Mouse (Mus musculus): ENCODE measurements around the gene Gm17662.

Gene Gm17662

DNA sequence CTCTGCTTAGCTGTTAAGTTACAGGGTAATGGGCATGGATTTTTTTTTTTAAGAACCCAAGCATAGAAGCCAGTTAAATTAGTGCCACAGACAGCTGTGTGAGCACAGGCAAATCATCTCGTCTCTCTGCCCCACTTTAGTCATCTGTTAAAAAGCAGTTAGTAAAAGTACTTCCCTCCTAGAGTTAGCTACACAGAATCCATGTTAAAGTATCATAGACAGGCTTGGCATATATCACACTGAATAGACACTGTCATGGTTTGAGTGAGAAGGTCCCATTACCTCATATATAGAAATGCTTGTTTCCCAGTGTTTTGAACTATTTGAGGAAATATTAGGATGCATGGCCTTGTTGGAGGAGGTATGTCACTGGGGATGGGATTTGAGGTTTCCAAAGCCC, at the start of gene Gm17662:
TSS of gene Gm17662 (plus strand) at position 301 of the 400 bp plus-strand sequence.
- DNase-seq (ENCODE audit: low read depth, low spot score), result no peak

DNA sequence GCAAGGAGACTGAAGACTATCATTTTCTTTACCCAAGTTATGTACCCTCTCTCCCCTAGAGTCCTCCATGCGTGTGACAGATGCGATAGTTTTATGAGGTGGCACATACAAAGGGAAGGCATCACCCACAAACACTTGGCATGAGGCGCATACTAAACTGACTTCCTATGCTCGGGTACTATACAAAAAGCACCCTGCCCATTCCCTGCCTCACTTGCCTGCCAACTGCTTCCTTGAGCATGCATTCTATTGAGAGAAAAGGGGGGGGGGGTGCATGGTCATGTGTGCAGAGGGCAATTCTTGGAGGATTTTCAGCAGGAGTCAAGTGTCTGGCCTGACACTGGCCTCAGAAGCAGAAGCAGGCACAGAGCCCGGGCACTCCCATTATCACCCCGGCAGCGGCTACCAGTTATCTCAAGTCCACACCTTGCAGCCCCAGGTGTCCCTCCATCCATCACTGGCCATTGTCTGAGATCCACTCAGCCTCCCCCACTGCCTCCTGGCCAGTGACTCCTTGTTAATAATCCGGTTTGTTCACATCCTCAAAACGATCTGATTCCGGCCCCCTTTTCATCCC, 46.3 kb upstream of the Gm17662 start:
- DNase-seq (ENCODE audit: low read depth, low spot score), result no peak

DNA sequence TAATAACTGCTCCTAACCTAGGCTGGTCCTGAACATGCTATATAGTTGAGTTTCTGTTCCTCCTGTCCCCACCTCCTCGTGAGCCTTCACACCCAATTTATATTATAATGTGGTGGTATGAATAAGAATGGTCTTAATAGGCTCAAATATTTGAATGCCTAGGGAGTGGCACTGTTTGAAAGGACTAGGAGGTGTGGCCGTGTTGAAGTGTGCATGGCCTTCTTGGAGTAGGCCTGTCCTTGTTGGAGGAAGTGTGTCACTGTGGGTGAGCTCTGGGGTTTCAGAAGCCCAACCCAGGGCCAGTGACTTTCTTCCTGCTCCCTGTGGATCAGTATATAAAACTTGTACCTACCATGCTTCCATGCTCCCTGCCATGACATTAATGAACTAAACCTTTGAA, 43.5 kb upstream of the Gm17662 start:
- DNase-seq (ENCODE audit: low read depth, low spot score), result no peak

DNA sequence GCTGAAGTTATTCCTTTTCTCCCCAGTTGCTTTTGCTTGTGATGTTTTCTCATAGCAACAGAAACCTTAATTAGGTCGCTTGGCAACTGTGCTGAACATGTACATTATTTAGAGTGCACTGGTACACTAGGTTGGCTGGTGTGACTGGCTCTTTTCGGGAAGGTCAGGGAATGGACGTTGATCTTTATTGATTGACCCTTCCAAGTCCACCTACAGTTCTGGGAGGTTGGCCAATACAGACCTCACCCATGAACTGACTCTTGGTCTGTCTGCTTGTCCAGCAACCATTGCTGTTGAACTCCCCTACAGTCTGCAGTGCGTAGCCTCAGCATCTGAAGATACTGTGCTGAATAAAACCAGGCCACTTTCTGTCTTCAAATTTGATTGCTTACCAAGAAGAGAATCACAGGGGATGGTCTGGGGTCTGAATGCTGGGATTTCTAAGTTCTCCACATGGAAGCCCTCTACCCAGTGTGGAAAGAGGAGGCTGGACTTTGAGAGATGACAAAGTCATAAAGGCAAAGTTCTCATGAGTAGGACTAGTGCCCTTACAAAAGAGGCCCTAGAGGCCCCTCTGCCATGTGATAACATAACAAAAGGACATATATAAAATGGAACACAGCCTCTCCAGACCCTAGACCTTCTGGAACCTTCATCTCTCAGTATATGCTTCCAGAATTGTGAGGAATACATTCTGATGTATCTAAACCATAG, 40.5 kb upstream of the Gm17662 start:
- DNase-seq (ENCODE audit: low read depth, low spot score), result no peak

DNA sequence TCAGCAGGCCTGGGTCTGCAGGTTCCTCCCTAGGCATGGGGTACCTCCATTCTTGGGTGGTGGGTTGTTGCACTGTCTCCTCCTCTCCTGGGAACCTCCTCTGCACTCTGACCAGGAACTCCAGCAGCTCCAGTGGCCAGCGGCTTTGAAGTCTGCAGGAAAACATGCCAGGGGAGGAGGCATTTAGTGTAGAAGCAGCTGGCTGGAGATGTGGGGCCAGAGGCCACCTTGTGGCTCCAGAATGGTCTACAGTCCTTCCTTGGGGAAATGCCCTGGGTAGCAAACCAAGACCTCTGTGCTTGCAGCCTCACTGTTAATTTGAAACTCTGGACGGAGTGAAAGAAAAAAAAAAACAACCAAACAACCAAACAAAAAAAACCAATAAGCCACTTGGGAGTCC, 39.6 kb upstream of the Gm17662 start:
- no peak for DNase-seq (ENCODE audit: low read depth, low spot score)

DNA sequence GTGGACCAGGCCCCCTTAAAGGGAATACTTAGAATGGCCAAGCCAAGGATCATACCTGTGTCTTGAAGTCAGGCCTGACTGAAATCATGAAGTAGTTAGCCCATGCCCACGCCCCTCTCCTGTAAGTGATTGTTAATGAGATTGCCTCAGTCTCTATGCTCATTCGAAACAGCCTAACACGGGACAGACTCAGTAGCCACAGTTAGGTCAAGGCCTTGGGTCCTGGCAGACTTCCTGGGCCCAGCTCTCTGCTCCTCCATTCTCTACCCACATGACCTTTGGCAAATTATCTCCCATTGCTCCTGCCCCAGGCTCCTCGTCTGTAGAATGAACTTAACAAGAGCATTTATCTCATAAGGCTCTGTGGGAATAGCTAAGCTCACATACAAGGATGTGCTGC, 38.1 kb upstream of the Gm17662 start:
- no peak for DNase-seq (ENCODE audit: low read depth, low spot score)

DNA sequence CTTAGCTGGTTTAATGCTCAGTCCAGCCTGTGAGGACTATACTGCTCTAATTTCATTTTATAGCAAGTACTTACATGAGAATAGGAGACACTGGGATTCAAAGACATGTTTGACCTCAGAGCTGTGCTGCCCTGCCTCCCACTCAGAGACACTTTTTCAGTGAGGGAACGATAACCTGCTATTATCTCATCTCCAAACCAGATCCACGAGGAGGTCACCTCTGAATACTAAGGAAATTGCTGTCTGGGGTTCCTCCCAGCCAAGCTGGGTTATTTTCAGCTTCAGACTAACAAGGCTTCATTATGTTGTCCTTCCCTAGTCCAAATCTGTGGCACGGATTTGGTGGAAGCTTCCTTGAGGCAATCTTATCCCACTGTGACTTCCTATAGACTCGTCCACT, 37.2 kb upstream of the Gm17662 start:
- no peak for DNase-seq (ENCODE audit: low read depth, low spot score)

DNA sequence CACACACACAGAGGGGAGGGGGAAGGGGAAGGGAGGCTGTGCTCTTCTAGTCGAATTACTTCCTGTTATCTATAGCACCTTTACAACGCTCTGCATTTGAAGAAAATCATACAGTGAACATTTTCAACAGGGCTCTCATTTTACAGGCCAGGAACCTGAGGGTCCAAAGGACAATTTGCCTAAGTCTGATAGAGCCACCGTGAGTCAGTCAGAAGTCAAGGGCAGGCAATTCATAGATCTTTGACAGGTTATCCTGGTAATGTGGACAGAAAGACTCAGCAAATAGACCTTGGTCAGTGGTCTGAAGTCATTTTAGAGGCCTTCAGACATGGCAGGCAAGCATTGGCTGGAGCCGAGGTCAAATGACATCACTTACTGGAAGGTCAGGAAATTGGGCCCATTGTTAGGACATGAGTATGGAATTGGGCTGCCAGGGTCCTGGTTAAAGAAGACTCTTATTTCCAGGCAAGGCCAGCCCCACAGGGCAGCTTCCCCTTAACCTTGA, 33.5 kb upstream of the Gm17662 start:
- DNase-seq (ENCODE audit: low read depth, low spot score), result no peak

DNA sequence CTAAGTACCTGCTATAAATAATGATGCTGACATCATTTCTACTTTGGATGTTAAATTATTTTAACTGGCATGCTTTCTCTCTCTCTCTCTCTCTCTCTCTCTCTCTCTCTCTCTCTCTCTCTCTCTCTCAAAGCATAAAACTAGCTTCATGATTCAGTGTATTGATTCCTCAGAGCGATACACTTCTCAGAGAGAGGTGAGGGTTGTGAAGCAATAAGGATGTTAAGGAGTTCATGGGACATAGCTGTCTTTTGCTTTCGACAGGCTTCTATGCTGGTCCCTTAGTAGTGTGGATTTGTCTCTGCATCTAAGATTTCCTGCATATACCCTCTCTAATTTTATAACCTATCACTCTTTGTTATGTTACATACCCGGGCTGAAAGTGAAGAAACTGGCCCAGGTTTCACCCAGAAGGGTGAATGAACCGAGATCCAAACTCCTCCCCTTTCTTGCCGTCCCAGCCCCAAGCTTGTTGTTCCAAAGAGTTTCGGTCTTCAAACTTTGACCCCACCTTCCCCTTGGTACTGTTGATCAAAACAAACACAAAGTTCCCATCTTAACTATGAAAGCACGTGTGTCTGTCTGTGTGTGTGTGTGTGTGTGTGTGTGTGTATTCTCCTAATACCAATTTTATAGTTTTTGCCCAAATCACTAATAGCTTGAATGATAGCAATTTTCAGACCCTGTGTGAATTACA, 32.6 kb upstream of the Gm17662 start:
- DNase-seq (ENCODE audit: low read depth, low spot score), result no peak

DNA sequence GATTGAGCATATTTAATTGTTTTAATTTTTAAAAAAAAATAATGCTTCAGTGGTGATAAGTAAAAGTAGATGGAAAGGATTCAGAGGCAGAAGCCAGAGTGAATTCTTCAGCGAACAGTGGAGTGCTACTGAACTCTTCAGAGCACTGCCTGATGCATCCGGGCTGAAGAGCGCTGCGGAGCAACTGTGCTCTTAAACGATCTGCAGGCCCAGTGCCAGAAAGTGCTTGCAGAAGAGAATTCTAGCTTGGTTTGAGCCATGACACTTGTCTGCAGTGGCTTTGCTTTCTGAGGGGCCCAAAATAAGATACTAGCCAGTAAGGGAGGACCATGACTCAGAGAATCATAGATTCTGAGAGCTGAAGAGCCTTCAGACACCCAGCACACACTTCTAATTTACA, 28.2 kb upstream of the Gm17662 start:
- DNase-seq (ENCODE audit: low read depth, low spot score), result peak; percentile 39

DNA sequence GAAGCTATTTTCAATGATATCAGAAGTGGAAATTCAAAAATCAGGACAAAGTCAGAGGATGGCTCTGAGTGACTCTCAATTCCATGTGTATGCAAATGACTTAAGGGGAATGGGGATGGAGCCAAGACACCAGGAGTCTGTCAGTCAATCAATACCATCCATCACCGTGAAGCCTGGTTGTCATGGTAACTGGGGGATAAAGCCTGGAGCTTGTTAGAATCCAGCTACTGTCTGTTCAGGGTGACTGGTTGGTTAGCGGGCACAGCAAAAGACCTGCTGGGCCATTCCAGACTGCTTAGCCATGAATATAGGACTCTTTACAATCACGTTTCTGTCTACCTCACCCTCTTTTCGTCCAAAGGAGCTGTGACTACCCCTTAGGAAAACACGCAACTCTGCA, 22.0 kb upstream of the Gm17662 start:
- DNase-seq (ENCODE audit: low read depth, low spot score), result no peak

DNA sequence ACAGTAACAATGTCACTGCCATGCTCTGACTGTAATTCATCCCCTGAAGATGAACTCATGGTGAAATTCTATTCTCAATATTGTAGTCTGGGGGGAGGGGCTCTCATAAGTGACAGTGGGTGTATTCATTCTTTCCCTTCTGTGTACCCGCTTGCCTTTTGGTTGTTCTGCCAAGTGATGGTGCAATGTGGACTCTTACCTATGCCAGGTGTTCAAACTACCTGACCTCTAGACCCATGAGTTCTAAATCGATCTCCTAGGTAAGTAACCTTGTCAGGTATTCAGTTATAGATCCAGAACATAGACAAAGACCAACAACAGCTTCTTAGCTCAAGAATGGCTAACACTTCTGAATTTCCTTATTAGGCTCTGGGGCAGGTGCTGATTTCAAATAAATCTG, 18.8 kb upstream of the Gm17662 start:
- no peak for DNase-seq (ENCODE audit: low read depth, low spot score)

DNA sequence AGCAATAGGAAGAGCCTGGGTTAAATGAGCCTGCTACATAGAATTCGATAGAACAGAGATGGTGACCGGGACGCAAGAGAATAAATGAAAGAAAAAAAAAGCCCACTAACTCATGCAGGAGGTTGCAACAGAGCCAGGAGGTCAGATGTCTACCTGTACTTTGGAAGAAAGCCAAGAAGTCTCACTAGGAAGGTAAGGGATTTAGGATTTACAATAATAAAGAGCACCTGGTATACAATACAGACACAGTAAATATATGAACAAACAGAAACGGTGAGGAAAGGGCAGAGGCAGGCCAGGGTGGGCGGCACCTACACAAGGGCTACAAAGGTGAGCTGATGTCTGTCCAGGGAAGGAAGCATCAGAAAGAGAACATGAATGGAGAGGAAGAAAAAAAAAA, 14.9 kb upstream of the Gm17662 start:
- DNase-seq (ENCODE audit: low read depth, low spot score), result no peak

DNA sequence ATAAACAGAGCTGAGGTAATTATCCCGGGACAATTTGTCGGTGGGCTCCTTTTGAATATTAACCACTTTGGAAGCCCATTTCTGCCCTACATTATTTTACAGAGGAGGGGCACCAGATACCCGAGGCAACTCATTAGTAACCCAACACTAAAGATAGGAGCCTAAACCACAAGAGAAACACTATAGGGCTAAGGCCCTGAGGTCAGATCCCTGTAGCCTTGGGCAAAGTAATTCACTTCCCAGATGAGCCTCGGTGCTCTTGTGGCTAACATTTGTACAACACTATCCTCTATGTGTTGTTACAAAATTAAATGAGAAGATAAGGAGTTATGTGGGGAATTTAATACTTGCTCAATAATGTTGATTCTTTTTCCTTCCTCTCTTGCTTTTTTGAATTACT, 13.6 kb upstream of the Gm17662 start:
- no peak for DNase-seq (ENCODE audit: low read depth, low spot score)

DNA sequence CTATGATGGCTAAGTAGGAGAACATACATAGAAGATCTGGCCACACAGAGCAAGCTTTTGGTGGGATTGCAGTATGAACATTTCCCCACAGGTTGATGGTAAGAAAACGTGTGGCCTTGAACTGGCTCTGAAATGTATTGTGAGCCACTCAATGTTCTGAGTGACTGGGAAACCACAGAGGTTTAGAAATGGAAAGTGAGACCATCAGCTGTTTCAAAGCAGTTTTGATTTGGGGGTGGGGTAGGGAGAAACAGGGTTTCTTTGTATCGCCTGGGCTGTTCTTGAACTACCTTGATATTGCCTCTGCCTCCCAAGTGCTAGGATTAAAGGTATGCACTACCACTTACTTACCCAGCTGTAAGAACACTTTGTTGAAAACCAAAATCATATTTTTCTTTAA, 1.9 kb upstream of the Gm17662 start:
- no peak for DNase-seq (ENCODE audit: low read depth, low spot score)

DNA sequence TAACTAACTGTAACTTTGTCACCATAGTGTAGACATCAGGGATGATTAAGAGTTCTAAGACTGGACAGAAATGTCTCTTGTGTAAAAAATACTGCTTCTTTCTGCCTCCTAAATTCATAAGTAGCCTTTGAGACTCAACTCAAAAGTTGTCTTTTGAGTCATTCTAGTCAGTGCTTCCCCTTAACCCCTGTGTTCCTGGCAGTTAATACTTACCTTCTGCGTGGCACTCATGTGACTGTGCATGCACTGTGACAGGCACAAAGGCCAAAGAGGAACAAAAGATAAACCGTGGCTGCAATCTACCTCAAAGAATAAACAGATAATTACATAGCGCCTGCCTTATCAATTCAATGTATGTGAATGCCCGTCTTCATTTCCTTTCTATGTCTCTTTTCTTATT, 694 bp downstream of the Gm17662 start:
- DNase-seq (ENCODE audit: low read depth, low spot score), result no peak

DNA sequence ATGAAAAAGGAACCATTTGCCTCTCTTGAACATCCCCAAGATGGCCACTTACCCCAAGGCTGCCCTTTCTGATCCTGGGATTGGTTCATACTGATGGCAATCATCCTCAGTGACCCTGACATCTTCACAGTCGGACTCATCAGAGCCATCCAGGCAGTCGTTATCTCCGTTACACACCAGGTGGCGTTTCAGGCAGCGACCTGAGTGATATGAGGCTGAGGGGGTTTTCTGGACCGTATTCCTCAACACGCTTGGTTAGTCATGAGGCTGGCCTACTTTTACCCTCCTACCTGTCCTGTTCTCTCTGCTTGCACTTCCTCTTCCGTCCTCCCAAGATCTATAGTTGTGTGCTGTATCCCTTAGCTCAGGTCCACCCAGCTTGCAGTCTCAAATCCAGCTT, 4.1 kb downstream of the Gm17662 start:
- no peak for DNase-seq (ENCODE audit: low read depth, low spot score)

DNA sequence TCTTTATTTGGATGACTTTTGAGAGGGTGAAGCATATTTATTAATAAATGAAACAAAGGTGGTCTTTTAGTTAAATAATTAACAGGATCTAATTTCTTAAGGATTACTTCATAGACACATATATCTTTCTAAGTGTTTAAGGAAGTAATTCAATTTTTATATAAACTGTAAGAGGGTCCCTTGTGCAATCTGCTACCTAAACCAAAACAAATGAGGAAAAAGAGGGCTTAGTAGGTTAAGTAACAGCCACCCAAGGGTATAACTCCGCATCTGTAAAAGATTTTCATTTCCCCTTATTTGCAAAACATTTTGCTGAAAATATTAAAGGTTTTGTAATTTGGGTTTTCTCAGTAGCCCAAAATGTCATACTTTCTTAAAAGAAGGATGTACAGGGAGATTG, 7.3 kb downstream of the Gm17662 start:
- DNase-seq (ENCODE audit: low read depth, low spot score), result no peak

DNA sequence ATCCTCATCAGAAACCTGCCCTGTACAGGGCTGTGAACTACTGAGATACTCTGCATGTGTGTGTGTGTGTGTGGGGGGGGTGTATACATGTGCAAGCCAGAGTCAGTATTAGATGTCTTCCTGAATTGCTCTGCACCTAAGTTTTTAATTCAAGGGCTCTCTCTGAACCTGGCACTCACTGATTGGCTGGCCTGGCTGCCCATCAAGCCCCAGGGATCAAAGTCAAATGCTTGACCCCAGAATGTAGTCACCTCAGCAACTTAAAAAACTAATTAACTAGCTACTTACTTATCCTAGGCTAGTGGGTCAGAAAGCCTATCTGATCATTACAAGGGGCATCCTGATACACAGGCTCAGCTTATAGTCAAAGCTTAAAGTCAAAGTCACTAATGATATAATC, 12.5 kb downstream of the Gm17662 start:
- no peak for DNase-seq (ENCODE audit: low read depth, low spot score)

DNA sequence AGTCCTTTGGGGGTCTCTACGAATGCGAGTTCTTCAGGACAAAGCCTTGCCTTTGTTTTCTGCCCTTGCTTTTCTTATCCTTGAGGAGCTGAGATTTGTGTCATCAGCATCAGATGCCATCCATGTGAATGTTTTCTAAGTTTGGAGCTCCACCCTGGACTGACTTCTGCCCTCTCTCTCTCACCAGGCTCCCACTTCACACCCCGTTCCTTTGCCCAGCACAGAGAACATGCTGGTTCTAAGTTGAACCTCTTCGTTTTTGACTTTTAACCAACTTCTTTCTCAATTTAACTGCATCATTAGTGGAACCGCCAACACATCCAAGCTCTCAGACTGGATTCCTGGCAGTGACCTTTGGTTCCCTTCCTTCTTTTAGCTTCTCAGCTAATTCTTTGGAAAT, 13.1 kb downstream of the Gm17662 start:
- DNase-seq (ENCODE audit: low read depth, low spot score), result no peak

DNA sequence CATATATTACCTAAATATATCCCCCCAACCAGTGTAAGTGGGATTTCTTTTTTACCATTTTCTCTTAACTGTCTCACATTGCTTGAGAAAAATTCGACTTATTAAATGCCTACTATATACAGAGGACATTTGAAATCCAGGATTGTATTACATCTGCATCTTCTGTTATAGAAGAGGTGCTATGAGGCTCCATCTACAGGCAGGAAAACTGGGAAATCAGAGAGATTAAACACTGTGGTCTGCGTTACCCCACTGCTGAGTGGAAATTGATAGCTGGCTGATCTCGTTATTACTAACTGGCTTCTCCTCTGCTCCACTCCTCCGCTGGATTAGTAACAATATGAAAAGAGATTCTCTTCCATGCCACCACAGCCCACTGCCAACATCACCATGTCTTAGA, 18.7 kb downstream of the Gm17662 start:
- no peak for DNase-seq (ENCODE audit: low read depth, low spot score)

DNA sequence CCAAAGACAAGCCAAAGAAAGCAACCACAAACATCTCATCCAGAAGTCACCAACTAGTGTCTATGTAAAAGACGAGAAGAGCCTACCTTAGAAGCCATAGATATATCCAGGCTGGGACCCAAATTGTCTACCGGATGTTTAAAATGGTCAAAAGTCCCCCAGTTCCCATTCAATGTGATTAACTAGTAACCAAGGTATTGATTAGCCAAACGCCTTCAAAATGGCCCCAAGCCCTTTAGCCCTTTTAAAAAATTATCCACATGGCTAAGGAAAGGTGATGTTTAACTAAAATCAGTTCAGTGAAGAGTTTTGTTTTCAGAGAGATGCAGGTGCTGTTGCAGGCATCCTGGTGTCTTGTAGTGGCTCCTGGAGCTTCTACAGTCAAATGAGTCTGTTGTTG, 19.2 kb downstream of the Gm17662 start, which contains the start of gene C8a:
TSS of gene C8a (minus strand) at position 76 of the 400 bp plus-strand sequence.
- DNase-seq (ENCODE audit: low read depth, low spot score), result no peak

DNA sequence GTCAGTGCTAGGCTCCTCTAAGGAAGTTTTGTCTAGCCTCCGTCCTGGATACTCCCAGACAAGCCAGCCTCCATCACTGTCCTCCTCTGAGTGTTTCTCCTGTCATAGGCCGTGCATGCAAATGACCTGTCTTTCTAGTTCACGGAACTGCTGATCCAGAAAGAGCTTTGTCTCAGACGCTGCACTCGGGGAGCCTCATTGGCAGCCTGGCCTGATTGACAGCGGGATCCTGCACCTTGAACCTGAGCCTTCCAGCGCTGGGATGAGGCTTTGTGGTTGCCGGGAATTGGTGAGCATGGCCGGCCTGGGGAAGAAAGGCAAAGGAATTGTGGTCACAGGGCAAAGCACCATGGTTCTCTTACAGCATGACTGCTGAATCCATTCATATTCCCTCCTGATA, 30.4 kb downstream of the Gm17662 start:
- DNase-seq (ENCODE audit: low read depth, low spot score), result no peak

All from telencephalon, adult 2 months (tissue).